Mouse (Mus musculus): Measurements from ENCODE around the gene Ovol3. TPM values are rescaled to one million over a fixed set of nuclear protein-coding genes. Genes with fewer than 3 reads are reported as not detected.

Gene Ovol3
- total RNA-seq, 4 experiments from 2014 or later, result not detected

DNA sequence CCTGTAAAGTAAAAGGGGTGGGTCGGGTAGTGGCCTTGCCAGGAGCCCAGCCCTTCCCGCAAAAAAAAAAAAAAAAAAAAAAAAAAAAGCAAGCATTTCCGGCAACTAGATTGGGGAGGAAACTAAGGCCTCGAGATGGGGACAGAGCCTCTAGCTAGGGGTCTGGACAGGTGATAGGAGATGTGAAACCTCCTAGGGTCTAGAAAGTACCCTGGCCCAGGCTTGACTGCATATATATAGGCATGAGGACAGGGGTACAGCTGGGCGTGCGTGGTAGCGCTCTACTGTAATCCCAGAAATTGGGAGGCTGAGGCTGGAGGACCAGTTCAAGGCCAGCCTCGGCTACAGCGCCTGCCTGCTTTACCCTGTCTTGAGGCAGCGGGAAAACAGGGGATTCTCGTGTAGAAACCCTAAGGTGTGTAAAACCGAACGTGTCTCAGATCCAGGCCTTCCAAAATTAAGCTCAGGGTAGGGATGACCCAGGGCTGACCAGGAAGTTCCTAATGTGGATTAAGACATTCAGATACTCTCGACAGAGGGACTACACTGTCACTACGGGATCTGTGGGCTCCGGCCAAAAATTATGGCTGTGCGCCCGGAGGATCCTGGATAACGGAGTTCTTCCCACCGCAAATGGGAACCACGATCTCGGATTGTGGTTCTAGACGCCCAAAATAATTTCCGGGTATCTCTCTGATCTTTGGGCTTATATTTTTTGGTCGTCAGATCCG is 41.3 kb downstream of the Ovol3 start:
- peak; percentile 58 for DNase-seq (ENCODE audit: low spot score)

DNA sequence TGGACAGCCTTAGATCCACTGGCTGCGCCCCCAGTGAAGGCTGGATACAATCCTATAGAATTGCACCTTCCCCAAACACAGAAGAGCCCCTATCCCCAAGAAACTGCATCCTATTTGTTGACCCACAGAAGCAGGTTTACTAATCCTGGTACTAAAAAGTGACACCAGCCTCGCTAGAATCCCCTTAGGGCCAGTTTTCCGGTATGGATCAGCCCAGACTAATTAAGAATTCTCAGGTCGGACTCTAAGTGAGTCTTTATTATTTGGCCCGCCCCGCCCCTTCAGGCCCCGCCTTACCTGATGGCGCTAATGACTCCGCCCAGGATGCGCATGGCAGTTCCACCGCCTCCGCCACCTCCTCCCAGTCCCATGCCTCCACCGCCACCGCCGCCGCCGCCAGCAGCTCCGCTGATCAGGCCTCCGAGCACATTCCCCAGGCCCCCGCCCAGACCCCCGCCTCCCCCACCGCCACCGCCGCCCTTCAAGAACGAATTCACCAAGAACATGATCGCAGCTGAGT is 41.9 kb downstream of the Ovol3 start:
- DNase-seq (ENCODE audit: low spot score), result peak; percentile 84

GRCm38 (mm10) chr7:30193013-30193412 is 42.5 kb downstream of the Ovol3 start:
- no peak for DNase-seq (ENCODE audit: low spot score)

DNA sequence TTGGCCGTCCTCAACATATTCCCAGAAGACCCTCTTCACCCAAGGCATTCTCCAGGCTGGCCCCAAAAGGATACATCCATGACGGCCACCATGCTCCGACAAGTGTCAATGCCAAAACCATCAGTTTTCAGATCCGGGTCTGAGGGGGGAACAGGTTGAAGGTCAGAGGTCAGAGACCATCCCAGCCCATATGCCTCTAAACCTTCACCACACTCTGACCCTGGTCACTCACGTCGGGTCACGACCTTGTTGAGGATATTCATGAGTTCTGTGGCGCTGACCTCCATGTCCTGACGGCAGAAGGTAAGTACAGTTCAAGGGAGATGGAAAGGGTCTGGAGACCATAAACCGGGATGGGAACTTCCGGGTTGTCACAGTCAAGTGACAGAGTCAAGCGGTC is 43.4 kb downstream of the Ovol3 start:
- no peak for DNase-seq (ENCODE audit: low spot score)

DNA sequence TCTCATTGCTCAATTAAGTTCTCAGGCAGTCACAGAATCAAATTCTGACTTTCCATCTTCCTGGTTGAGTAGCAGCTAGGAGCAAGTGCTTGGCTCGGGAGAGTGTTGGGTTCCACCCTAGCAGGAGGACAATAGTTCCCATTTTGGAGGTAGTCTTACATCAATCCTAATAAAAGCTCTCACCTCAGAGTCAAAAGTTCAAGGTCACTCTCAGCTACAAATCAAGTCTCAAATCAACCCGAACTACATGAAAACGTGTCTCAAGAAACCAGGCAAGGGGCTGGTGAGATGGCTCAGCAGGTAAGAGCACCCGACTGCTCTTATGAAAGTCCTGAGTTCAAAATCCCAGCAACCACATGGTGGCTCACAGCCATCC is 46.4 kb downstream of the Ovol3 start:
- no peak for DNase-seq (ENCODE audit: low spot score)

DNA sequence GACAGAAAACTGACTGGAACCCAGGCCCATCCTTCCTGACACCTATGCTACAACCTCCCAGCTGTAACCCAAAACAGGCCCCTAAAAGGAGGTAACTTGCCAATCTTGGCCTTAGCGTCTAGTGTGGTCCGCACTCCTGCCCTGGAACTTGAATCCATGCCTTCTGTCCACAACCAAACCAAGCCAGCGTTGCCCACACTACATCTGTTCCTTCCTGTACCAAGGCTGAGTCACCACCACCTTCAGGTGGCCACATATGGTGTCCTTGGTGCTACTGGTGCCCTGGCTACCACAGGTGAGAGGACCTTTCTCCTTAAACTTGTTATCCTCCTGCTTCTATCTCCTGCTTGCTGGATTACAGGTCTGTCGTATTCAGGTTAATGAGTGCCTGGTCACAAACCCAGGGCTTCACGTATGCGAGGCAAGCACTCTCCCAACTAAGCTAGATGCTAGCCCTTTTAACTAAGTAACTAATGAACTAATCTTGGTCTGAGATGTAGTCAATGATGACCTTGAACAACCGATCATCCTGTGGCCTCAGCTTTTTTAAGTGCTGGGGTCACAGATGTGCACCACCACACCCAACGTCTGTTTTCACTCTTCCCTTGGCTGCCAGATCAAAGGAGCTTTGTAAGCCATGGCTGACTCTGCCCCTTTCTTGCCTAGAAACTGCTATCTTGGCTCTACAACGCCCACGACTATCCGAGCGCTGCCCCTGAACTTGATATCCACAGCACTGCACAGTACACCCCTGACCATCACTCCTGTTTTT is 47.0 kb downstream of the Ovol3 start:
- no peak for DNase-seq (ENCODE audit: low spot score)

DNA sequence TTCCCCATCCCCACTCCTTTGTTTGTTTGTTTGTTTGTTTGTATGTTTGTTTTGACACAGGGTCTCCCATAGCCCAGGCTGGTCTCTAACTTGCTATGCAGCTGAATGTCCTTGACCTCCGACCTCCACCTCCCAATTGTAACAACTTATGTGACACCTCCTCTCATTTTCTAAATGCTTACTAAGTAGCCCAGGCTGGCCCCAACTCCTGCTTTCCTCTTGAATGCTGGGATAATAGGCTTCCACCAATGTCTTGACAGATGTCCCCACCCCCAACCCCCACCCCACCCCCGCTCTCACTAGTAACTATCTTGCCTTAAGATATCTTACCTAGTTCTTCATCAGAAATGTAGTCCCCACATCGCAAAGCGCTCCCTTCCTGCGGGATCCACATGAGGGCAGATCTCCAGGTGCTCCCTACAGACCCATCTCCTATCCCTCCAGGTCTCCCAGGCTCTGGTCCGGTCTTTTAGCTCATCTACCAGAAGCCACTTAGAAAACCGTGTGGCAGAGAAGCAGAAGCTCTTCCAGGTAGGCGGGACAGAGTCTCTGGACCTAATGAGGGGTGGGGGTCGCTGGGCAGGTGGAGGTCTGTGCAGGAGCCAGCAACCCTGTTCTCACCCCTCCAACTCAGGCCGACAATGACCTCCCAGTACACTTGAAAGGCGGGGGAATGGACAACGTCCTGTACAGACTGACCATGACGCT is 50.7 kb downstream of the Ovol3 start:
- no peak for DNase-seq (ENCODE audit: low spot score)

- peak; percentile 97 for DNase-seq (ENCODE audit: low spot score)
Observed at GRCm38 (mm10) chr7:30183879-30184289, 51.6 kb downstream of the Ovol3 start, which contains the start of gene Cox7a1. Cox7a1 (plus strand) TSS chr7:30184144.

Other genes starting within 250 kb of the Ovol3 start
- 1 to 10 TPM; 2.4 to 3.0 (median 2.6) TPM for gene Zfp14, start 184.3 kb downstream of the Ovol3 start, total RNA-seq (2022)
- 1 to 10 TPM; 2.1 to 3.0 (median 2.6) TPM for gene Zfp82, start 162.8 kb downstream of the Ovol3 start, total RNA-seq (2022)
- under 1 TPM in 1 of 4 experiments, not detected in 3; 0.28 TPM for gene Gm26920, start 145.3 kb downstream of the Ovol3 start, total RNA-seq (2022)
- gene Zfp566, start 145.2 kb downstream of the Ovol3 start, total RNA-seq (2022), result 1 to 10 TPM in 3 of 4 experiments, under 1 TPM in 1; 0.82 to 1.8 (median 1.6) TPM
- gene Zfp260, start 140.9 kb downstream of the Ovol3 start, total RNA-seq (2022), result 10 to 100 TPM; 25.3 to 34.5 (median 31.3) TPM
- gene Zfp382, start 113.8 kb downstream of the Ovol3 start, total RNA-seq (2022), result 1 to 10 TPM; 1.5 to 4.3 (median 2.1) TPM
- gene Zfp146, start 66.0 kb downstream of the Ovol3 start, total RNA-seq (2022), result 10 to 100 TPM; 23.2 to 33.8 (median 28.1) TPM
- 1,000 to 10,000 TPM; 3,196 to 3,318 (median 3,289) TPM for gene Cox7a1, start 51.6 kb downstream of the Ovol3 start, total RNA-seq (2022)
- gene Capns1, start 36.9 kb downstream of the Ovol3 start, total RNA-seq (2022), result 100 to 1,000 TPM; 287 to 304 (median 297) TPM
- 10 to 100 TPM; 54.0 to 70.5 (median 64.9) TPM for gene Polr2i, start 3.8 kb downstream of the Ovol3 start, total RNA-seq (2022)
- 10 to 100 TPM; 51.2 to 62.4 (median 57.6) TPM for gene Tbcb, start 3.5 kb downstream of the Ovol3 start, total RNA-seq (2022)
- under 1 TPM in 1 of 4 experiments, not detected in 3; 0.44 TPM for gene Thap8, start 44.4 kb upstream of the Ovol3 start, total RNA-seq (2022)
- gene Wdr62, start 44.7 kb upstream of the Ovol3 start, total RNA-seq (2022), result 1 to 10 TPM in 1 of 4 experiments, under 1 TPM in 3; 0.41 to 1.5 (median 0.84) TPM
- 1 to 10 TPM; 4.7 to 8.7 (median 7.4) TPM for gene Clip3, start 56.0 kb upstream of the Ovol3 start, total RNA-seq (2022)
- gene Alkbh6, start 73.0 kb upstream of the Ovol3 start, total RNA-seq (2022), result 10 to 100 TPM; 28.6 to 34.0 (median 32.5) TPM
- 1 to 10 TPM in 1 of 4 experiments, under 1 TPM in 3; 0.46 to 1.9 (median 0.76) TPM for gene Syne4, start 79.1 kb upstream of the Ovol3 start, total RNA-seq (2022)
- gene E130208F15Rik, start 86.0 kb upstream of the Ovol3 start, total RNA-seq (2022), result 1 to 10 TPM in 1 of 4 experiments, under 1 TPM in 3; 0.62 to 1.2 (median 0.79) TPM
- 10 to 100 TPM; 14.0 to 16.2 (median 15.1) TPM for gene Sdhaf1, start 88.2 kb upstream of the Ovol3 start, total RNA-seq (2022)
- 1 to 10 TPM; 1.3 to 2.4 (median 1.6) TPM for gene Lrfn3, start 127.0 kb upstream of the Ovol3 start, total RNA-seq (2022)
- gene Tyrobp, start 178.0 kb upstream of the Ovol3 start, total RNA-seq (2022), result 10 to 100 TPM; 13.5 to 26.2 (median 16.5) TPM
- not detected for gene Hcst, start 184.1 kb upstream of the Ovol3 start, total RNA-seq (2022)
- gene Nfkbid, start 186.0 kb upstream of the Ovol3 start, total RNA-seq (2022), result under 1 TPM in 3 of 4 experiments, not detected in 1; 0.12 to 0.46 (median 0.28) TPM
- 1 to 10 TPM; 3.2 to 4.2 (median 3.6) TPM for gene Aplp1, start 209.8 kb upstream of the Ovol3 start, total RNA-seq (2022)
- not detected for gene Kirrel2, start 222.0 kb upstream of the Ovol3 start, total RNA-seq (2022)
- not detected for gene Nphs1, start 222.6 kb upstream of the Ovol3 start, total RNA-seq (2022)

All from heart, adult 8-10 months (tissue).